Mouse (Mus musculus): ENCODE data around the gene Rpl39. TPM values are rescaled to one million over a fixed set of nuclear protein-coding genes. Genes with fewer than 3 reads are reported as not detected.

Gene Rpl39
- polyA plus RNA-seq, 1 experiment: 62.8 TPM

GRCm38 (mm10) chrX:37110881-37111193 is 25.6 kb upstream of the Rpl39 start:
- 81% methylated on average over 4 of the region's 4 CpGs for WGBS
- no peak for DNase-seq (ENCODE audit: low read depth in 1 of 2, low spot score in 2 of 2)
- Histone ChIP-seq H3K4me3 (ENCODE audit: extremely low read depth, insufficient read depth, insufficient read length) (no peak overlapping the region), H3K27me3 (ENCODE audit: control insufficient read depth, insufficient read depth, low read length) (no peaks in the 10 kb centered on the region), H3K36me3 (ENCODE audit: control insufficient read depth, insufficient read depth, low read length) (no peaks in the 10 kb centered on the region), H3K27ac (ENCODE audit: insufficient read depth, low read length) (no peak overlapping the region), H3K4me1 (ENCODE audit: control insufficient read depth, insufficient read depth, insufficient read length) (peaks cover 4% of the 10 kb centered on the region; the same call in 1 of the 2 replicates)
- TF ChIP-seq POLR2A (IDR thresholded peaks at IDR 0.05; ENCODE audit: low read depth, low read length) (no peak), CTCF (IDR thresholded peaks at IDR 0.05; ENCODE audit: extremely low read depth, insufficient read depth, insufficient read length, insufficient replicate concordance) (no peak)

- peak; percentile 88 to 95 for DNase-seq (ENCODE audit: low read depth in 1 of 2, low spot score in 2 of 2)
- TF ChIP-seq POLR2A (IDR thresholded peaks at IDR 0.05; ENCODE audit: low read depth, low read length): no peak
- no peaks in the 10 kb centered on the region for H3K36me3 ChIP-seq (ENCODE audit: control insufficient read depth, insufficient read depth, low read length)
- WGBS: 24% methylated on average over 30 of the region's 30 CpGs
- H3K4me1 ChIP-seq (ENCODE audit: control insufficient read depth, insufficient read depth, insufficient read length): peaks cover 2% of the 10 kb centered on the region; the same call in 1 of the 2 replicates
- no peaks in the 10 kb centered on the region for H3K27me3 ChIP-seq (ENCODE audit: control insufficient read depth, insufficient read depth, low read length)
- H3K4me3 ChIP-seq (ENCODE audit: extremely low read depth, insufficient read depth, insufficient read length): peak within 1 kb of the TSS; percentile 60
- H3K27ac ChIP-seq (ENCODE audit: insufficient read depth, low read length): peak within 1 kb of the TSS; percentile 85
These were observed 25.1 kb upstream of the Rpl39 start, which contains the start of gene Upf3b for GRCm38 (mm10) chrX:37110193-37110880. Gene Upf3b, minus strand, starts transcription at chrX:37110322.

GRCm38 (mm10) chrX:37109526-37110192 is 24.5 kb upstream of the Rpl39 start:
- TF ChIP-seq POLR2A (IDR thresholded peaks at IDR 0.05; ENCODE audit: low read depth, low read length): no peak
- TF ChIP-seq CTCF (IDR thresholded peaks at IDR 0.05; ENCODE audit: extremely low read depth, insufficient read depth, insufficient read length, insufficient replicate concordance): no peak
- 19% methylated on average over 27 of the region's 27 CpGs for WGBS
- peak overlapping the region; percentile 60 for H3K4me3 ChIP-seq (ENCODE audit: extremely low read depth, insufficient read depth, insufficient read length)
- no peaks in the 10 kb centered on the region for H3K27me3 ChIP-seq (ENCODE audit: control insufficient read depth, insufficient read depth, low read length)
- no peaks in the 10 kb centered on the region for H3K4me1 ChIP-seq (ENCODE audit: control insufficient read depth, insufficient read depth, insufficient read length)
- no peak for DNase-seq (ENCODE audit: low read depth in 1 of 2, low spot score in 2 of 2)
- no peaks in the 10 kb centered on the region for H3K36me3 ChIP-seq (ENCODE audit: control insufficient read depth, insufficient read depth, low read length)
- peak overlapping the region; percentile 85 for H3K27ac ChIP-seq (ENCODE audit: insufficient read depth, low read length)

- whole genome bisulfite sequencing: 86% methylated on average over 2 of the region's 2 CpGs
- DNase-seq (ENCODE audit: low read depth in 1 of 2, low spot score in 2 of 2): no peak
- TF ChIP-seq POLR2A (IDR thresholded peaks at IDR 0.05; ENCODE audit: low read depth, low read length): no peak
- no peak for TF ChIP-seq CTCF (IDR thresholded peaks at IDR 0.05; ENCODE audit: extremely low read depth, insufficient read depth, insufficient read length, insufficient replicate concordance)
- no peaks in the 10 kb centered on the region for H3K27me3 ChIP-seq (ENCODE audit: control insufficient read depth, insufficient read depth, low read length)
- H3K27ac ChIP-seq (ENCODE audit: insufficient read depth, low read length): no peak overlapping the region
- H3K4me3 ChIP-seq (ENCODE audit: extremely low read depth, insufficient read depth, insufficient read length): no peak overlapping the region
- no peaks in the 10 kb centered on the region for H3K4me1 ChIP-seq (ENCODE audit: control insufficient read depth, insufficient read depth, insufficient read length)
- peaks cover 4% of the 10 kb centered on the region; the same call in 1 of the 2 replicates for H3K36me3 ChIP-seq (ENCODE audit: control insufficient read depth, insufficient read depth, low read length)
These were observed 18.6 kb upstream of the Rpl39 start for GRCm38 (mm10) chrX:37103826-37104225.

- no peaks in the 10 kb centered on the region for H3K27me3 ChIP-seq (ENCODE audit: control insufficient read depth, insufficient read depth, low read length)
- TF ChIP-seq CTCF (IDR thresholded peaks at IDR 0.05; ENCODE audit: extremely low read depth, insufficient read depth, insufficient read length, insufficient replicate concordance) (no peak), POLR2A (IDR thresholded peaks at IDR 0.05; ENCODE audit: low read depth, low read length) (no peak)
- H3K27ac ChIP-seq (ENCODE audit: insufficient read depth, low read length): no peak overlapping the region
- DNase-seq (ENCODE audit: low read depth in 1 of 2, low spot score in 2 of 2): no peak
- no peaks in the 10 kb centered on the region; the same call in 1 of the 2 replicates for H3K4me1 ChIP-seq (ENCODE audit: control insufficient read depth, insufficient read depth, insufficient read length)
- H3K36me3 ChIP-seq (ENCODE audit: control insufficient read depth, insufficient read depth, low read length): peaks cover 4% of the 10 kb centered on the region; the same call in 1 of the 2 replicates
- no peak overlapping the region for H3K4me3 ChIP-seq (ENCODE audit: extremely low read depth, insufficient read depth, insufficient read length)
- WGBS: 85% methylated on average over 3 of the region's 3 CpGs
These were observed 13.5 kb upstream of the Rpl39 start for GRCm38 (mm10) chrX:37098681-37099080.

GRCm38 (mm10) chrX:37095106-37095768 is 10.0 kb upstream of the Rpl39 start:
- WGBS: 59% methylated on average over 11 of the region's 11 CpGs

More at GRCm38 (mm10) chrX:37095106-37095768, 10.0 kb upstream of the Rpl39 start:
- Histone ChIP-seq H3K36me3 (ENCODE audit: control insufficient read depth, insufficient read depth, low read length) (no peaks in the 10 kb centered on the region), H3K27me3 (ENCODE audit: control insufficient read depth, insufficient read depth, low read length) (no peaks in the 10 kb centered on the region), H3K27ac (ENCODE audit: insufficient read depth, low read length) (peak overlapping the region; percentile 57), H3K4me3 (ENCODE audit: extremely low read depth, insufficient read depth, insufficient read length) (no peak overlapping the region; the same call in 1 of the 2 replicates), H3K4me1 (ENCODE audit: control insufficient read depth, insufficient read depth, insufficient read length) (no peaks in the 10 kb centered on the region; the same call in 1 of the 2 replicates)
- no peak for TF ChIP-seq CTCF (IDR thresholded peaks at IDR 0.05; ENCODE audit: extremely low read depth, insufficient read depth, insufficient read length, insufficient replicate concordance)
- no peak for TF ChIP-seq POLR2A (IDR thresholded peaks at IDR 0.05; ENCODE audit: low read depth, low read length)
- DNase-seq (ENCODE audit: low read depth in 1 of 2, low spot score in 2 of 2): no peak
